Mouse (Mus musculus) lung, adult 2 months (tissue): ENCODE results near the gene Ajap1.

Source experiments
- CTCF ChIP-seq: fragments of 200-500 bp; IDR thresholded peaks from 2 replicates; pipeline ENCODE4 v1.5.1; 2011; ENCODE audit warnings: mild to moderate bottlenecking, low read length, control low read depth; ENCODE audit not compliant: insufficient read depth
- POLR2A ChIP-seq: fragments of 200-500 bp; IDR thresholded peaks from 2 replicates; pipeline ENCODE4 v1.6.1; 2011; ENCODE audit warnings: low read depth, mild to moderate bottlenecking, control low read depth, low read length, borderline replicate concordance; ENCODE audit errors: extremely low read depth

DNA sequence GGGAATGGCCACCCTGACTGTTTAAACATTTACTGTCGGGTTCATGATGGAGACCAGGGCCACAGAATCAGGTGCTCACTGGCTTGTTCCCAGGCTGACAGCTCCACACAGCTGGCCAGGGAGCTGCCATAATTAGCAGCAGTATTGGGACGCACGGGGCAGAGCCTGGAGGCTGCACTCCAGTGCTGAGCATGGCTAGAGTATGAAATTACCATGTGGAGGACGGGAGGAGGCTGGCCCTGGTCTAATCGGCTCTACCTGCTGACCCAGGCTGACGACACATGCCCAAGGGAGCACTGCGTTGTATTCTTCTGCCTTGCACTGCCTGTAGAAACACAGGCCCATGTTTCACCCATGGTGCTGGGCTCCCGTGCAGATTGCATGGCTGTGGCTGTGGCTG, 6.5 kb upstream of the Ajap1 start:
- no peak for TF ChIP-seq POLR2A
- no peak for TF ChIP-seq CTCF
